Mouse (Mus musculus) limb, embryonic 14.5 days (tissue): ENCODE results near the gene Brf1. TPM values are rescaled to one million over a fixed set of nuclear protein-coding genes. Genes with fewer than 3 reads are reported as not detected.

Experiments
- ATAC-seq: fragments of 200-750 bp; cut with Nextera tagmentation; 2 replicates; pipeline ENCODE4 v1.8.0; 2017; ENCODE audit warnings: low read depth, moderate number of reproducible peaks, moderate TSS enrichment; ENCODE audit not compliant: low FRiP score
- DNase-seq: peaks from one replicate; pipeline ENCODE4 v3.0.0-alpha.2; 2015; ENCODE audit warnings: low spot score
- H3K27ac ChIP-seq: fragments of 300-500 bp; sonication (generic); replicated peaks from 2 replicates; pipeline ENCODE4 v1.5.1; 2014; ENCODE audit warnings: low read depth, mild to moderate bottlenecking, low read length, moderate library complexity, mixed read lengths
- H3K27me3 ChIP-seq: fragments of 300-500 bp; sonication (generic); 2 replicates; pipeline ENCODE4 v1.6.1; 2014; ENCODE audit warnings: low read length, mixed read lengths; ENCODE audit not compliant: control insufficient read depth, insufficient read depth
- H3K36me3 ChIP-seq: fragments of 300-500 bp; sonication (generic); 2 replicates; pipeline ENCODE4 v1.6.1; 2014; ENCODE audit warnings: mild to moderate bottlenecking, low read length, moderate library complexity, mixed read lengths; ENCODE audit not compliant: control insufficient read depth, insufficient read depth
- H3K4me1 ChIP-seq: fragments of 300-500 bp; sonication (generic); 2 replicates; pipeline ENCODE4 v1.6.1; 2014; ENCODE audit warnings: antibody characterized with exemption, low read length, mixed read lengths; ENCODE audit not compliant: control insufficient read depth, insufficient read depth
- H3K4me2 ChIP-seq: fragments of 300-500 bp; sonication (generic); replicated peaks from 2 replicates; pipeline ENCODE4 v1.6.1; 2014; ENCODE audit warnings: low read depth, mild to moderate bottlenecking, low read length, moderate library complexity; ENCODE audit not compliant: severe bottlenecking
- H3K4me3 ChIP-seq: fragments of 300-500 bp; sonication (generic); replicated peaks from 2 replicates; pipeline ENCODE4 v1.5.1; 2014; ENCODE audit warnings: low read length
- H3K9ac ChIP-seq: fragments of 300-500 bp; sonication (generic); 2 replicates; pipeline ENCODE4 v1.6.1; 2014; ENCODE audit warnings: mild to moderate bottlenecking, low read depth, low read length, moderate library complexity; ENCODE audit not compliant: severe bottlenecking
- H3K9me3 ChIP-seq: fragments of 300-500 bp; sonication (generic); 2 replicates; pipeline ENCODE4 v1.6.1; 2016; ENCODE audit warnings: low read length; ENCODE audit not compliant: control insufficient read depth
- POLR2A ChIP-seq: fragments of 200-500 bp; IDR thresholded peaks from 2 replicates; pipeline ENCODE4 v1.8.0; 2012; ENCODE audit warnings: inconsistent platforms, mild to moderate bottlenecking, moderate library complexity, borderline replicate concordance; ENCODE audit not compliant: insufficient read depth, insufficient read length; ENCODE audit errors: extremely low read depth
- WGBS: fragments of 180-500 bp; shearing (Covaris S2); extraction: QIAGEN DNeasy Blood & Tissue Kit; methylation state at CpG from one replicate; pipeline ENCODE4 v1.1.7; 2014; 5-methylcytosine and 5-hydroxymethylcytosine counted together
- polyA plus RNA-seq, 2 experiments: library from polyadenylated mRNA; depleted of rRNA in 1 of 2; stranded (reverse) in 1 of 2; unstranded in 1 of 2; fragments of >200 nt; fragmentation: Nextera tagmentation in 1 of 2; extraction: Ambion mirVana in 1 of 2; gene quantifications; 2 replicates each; pipeline versions ENCODE4 v1.2.1 to v1.2.3; 2012 to 2014

Brf1 gene
- polyA plus RNA-seq, 2 experiments = 60.9 to 97.4 TPM

DNA sequence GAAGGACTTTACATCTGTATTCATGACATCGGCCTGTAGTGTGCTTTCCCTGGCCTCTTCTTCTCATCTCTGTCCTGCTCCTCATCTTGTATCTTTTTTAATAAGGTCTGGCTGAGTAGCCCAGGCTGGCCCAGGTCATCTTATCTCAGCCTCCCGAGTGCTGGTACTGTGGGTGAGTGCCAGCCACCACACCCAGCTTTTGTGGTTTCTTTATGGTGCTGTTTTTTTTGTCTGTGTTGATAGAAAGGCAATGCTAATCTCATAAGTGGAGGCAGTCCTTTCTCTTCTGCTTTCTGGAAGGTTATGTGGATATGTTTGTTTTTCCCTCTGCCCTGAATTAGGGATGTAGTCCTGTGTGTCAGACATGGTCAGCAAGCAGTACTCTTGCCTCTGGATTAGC, 42.0 kb upstream of the Brf1 start:
- H3K36me3 ChIP-seq = peaks cover 9% of the 10 kb centered on the region

GRCm38 (mm10) chr12:113041481-113042439, 41.3 kb upstream of the Brf1 start:
- Histone ChIP-seq H3K4me3 (no peak overlapping the region), H3K4me1 (no peaks in the 10 kb centered on the region), H3K9me3 (no peaks in the 10 kb centered on the region), H3K27ac (no peak overlapping the region), H3K27me3 (no peaks in the 10 kb centered on the region), H3K36me3 (peaks cover 1% of the 10 kb centered on the region), H3K4me2 (no peak overlapping the region), H3K9ac (no peak overlapping the region)
- DNase-seq (no peak), ATAC-seq (peak; percentile 4; the same call in 1 of the 2 replicates)
- WGBS = 76% methylated on average over 15 of the region's 15 CpGs
- TF ChIP-seq POLR2A = no peak

More for the DNA sequence above, 42.0 kb upstream of the Brf1 start:
- Histone ChIP-seq H3K9ac (no peak overlapping the region), H3K27ac (peak overlapping the region; percentile 19; the same call in 1 of the 2 replicates), H3K4me1 (no peaks in the 10 kb centered on the region), H3K4me2 (no peak overlapping the region), H3K4me3 (no peak overlapping the region), H3K9me3 (no peaks in the 10 kb centered on the region), H3K27me3 (no peaks in the 10 kb centered on the region)
- no peak for TF ChIP-seq POLR2A
- ATAC-seq = no peak
- 87% methylated on average over 2 of the region's 2 CpGs for WGBS
- no peak for DNase-seq

- WGBS = 87% methylated on average over 4 of the region's 4 CpGs
- Histone ChIP-seq H3K4me3 (no peak overlapping the region), H3K4me2 (no peak overlapping the region), H3K36me3 (no peaks in the 10 kb centered on the region; the same call in 1 of the 2 replicates), H3K9me3 (no peaks in the 10 kb centered on the region), H3K27me3 (no peaks in the 10 kb centered on the region), H3K4me1 (no peaks in the 10 kb centered on the region), H3K27ac (no peak overlapping the region), H3K9ac (no peak overlapping the region)
- ATAC-seq (no peak), DNase-seq (no peak)
- no peak for TF ChIP-seq POLR2A
These were observed 37.9 kb upstream of the Brf1 start for GRCm38 (mm10) chr12:113038414-113038813.

- no peak overlapping the region for H3K27ac ChIP-seq
- WGBS = 77% methylated on average over 4 of the region's 4 CpGs
- no peaks in the 10 kb centered on the region; the same call in 1 of the 2 replicates for H3K36me3 ChIP-seq
- no peak for ATAC-seq
- H3K27me3 ChIP-seq = no peaks in the 10 kb centered on the region
- H3K9ac ChIP-seq = no peak overlapping the region
- H3K4me1 ChIP-seq = no peaks in the 10 kb centered on the region
- no peak overlapping the region for H3K4me2 ChIP-seq
- no peak overlapping the region for H3K4me3 ChIP-seq
- no peaks in the 10 kb centered on the region for H3K9me3 ChIP-seq
- no peak for DNase-seq
- no peak for TF ChIP-seq POLR2A
These were observed 36.5 kb upstream of the Brf1 start for GRCm38 (mm10) chr12:113036996-113037395.

DNA sequence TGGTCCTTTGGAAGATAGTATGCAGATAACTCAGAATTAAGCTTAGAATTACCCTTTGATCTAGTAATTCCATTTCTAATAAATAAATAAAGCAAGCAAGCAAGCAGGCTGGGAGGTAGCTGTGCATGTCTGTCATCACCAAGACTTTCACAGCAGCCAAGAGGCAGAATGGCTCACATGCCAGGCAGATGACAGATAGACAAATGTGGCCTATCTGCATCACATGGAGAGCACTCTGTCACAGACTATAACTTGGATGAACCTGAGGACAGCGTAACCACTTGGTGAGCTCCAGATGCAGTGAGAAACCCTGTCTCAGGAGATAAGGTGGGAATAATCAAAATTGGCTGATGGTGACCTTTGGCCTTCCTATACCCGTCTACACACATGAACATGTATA, 34.6 kb upstream of the Brf1 start:
- H3K9me3 ChIP-seq = no peaks in the 10 kb centered on the region
- no peak overlapping the region for H3K4me3 ChIP-seq
- DNase-seq (no peak), ATAC-seq (no peak)
- no peak overlapping the region for H3K27ac ChIP-seq
- no peak overlapping the region for H3K9ac ChIP-seq
- no peaks in the 10 kb centered on the region for H3K4me1 ChIP-seq
- 88% methylated on average over 2 of the region's 2 CpGs for WGBS
- H3K4me2 ChIP-seq = no peak overlapping the region
- H3K27me3 ChIP-seq = no peaks in the 10 kb centered on the region
- TF ChIP-seq POLR2A = no peak
- H3K36me3 ChIP-seq = no peaks in the 10 kb centered on the region; the same call in 1 of the 2 replicates
